Mouse (Mus musculus) heart, adult 11 months (tissue): ENCODE data around the gene Jmjd8.
A peak's percentile ranks its signal among the peaks of the same experiment; 100 is the strongest.

Experiments
- DNase-seq: peaks from one replicate; pipeline ENCODE4 v3.0.0; 2022

The Jmjd8 gene

DNA sequence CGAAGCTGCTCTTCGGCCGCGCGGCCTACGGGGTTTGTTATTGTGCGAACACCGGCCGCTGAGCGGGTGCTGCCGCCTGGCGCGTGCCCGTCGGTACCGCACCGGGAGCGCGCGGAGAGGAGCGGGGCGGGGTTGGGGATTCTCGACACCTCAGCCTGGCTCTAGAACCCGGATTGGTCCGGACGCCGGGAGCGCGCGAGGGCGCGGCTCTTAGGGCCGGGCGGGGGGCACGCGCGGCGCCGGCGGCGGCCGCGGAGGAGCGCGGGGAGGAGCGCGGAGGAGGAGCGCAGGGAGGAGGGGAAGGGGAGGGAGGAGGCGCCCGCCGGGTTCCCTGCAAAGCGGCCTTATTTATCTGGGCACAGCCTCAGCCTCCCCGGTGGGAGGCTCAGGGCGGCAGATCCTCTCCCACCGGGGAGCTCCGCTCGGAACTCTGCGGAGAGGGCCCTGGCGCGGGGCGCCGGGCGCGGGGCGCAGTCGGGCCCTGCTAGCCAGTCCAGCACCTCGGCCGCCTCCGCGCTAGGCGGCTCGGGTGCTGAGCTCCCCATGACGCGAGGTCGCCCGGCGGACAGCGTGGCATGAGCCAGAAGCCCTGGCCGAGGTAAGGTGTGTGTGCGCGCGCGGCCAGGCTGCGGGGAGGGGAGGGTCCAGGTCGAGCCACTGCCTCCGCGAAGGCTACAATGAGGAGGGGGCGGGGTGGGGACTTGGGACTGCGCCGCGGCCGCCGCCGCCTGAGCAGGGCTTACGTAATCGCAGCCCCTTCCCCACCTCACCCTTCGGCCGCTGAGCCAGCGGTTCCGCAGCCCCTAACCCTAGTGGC lies 19.7 kb upstream of the Jmjd8 start, which contains the start of gene Fbxl16:
Fbxl16 (plus strand) TSS at position 297 of the 817 bp plus-strand sequence.
- DNase-seq = peak; percentile 99

DNA sequence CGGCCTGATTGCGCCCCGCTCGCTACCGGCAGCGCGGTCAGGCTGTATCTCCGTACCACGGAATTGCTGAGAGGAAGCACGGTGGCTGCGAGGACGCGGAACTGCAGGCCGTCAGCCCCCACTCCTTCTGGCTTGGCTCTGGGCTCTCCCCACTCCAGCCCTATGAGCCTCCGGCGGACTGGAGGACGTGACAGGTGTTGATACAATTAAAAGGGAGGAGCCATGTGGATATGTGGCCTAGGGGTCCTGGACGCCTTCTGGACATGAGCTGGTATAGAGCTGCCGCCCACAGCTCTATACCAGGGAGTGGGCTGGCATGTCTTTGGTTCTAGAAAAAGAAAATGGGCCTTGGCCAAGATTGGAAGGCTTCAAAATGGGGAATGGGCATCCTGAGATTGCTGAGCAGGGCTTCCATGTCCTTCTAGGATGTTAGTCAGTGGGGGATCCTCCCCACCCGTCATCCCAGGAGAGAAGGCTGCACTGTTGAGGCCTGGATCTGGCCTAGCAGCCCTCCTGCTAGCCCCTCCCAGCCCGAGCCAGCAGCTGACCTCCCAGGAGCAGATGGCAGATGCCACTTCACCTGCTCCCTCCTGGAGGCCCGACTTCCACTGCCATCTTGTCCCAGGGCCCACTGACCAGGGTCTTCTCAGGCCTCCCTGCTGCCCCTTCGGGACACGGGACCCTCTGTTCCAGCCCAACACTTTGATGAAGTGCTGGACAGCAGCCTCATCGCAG lies 18.9 kb upstream of the Jmjd8 start:
- no peak for DNase-seq

DNA sequence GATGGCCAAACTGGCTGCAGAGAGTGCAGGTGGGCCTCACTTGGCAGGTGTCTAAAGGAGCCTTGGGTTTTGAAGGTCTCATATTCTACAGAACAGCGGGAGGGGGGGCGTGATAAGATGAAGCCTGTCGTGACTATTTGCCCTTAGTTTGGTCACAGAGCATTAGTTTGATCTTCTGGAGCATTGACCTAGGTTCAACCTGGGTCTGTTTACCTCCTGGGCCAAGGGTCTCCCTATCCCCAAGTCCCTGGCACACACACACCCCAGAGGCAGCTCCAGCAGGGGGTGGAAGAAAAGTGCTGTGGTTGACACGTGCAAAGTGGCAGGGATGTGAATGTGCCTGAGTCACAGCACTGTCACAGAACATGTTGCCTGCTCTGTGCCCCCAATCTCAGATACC lies 17.8 kb upstream of the Jmjd8 start:
- DNase-seq = no peak

DNA sequence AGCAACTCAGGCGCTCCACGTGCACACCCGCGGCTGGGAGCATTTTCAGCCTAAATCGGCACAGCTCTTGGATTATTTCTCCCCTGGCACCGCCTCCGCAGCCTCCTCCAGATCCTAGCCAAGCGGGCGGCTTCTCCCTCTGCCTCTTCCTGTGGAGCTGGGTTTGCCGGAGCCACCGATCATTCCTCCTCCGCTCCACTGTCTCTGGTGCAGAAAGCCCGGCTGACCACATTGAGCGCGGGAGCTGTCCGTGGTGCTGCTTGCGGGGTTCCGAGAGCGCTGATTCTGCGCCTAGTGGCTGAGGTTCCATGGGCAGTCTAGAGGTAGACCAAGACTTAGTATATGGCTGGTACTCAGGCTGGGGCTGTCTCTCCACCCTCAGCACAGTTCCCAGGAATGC lies 15.2 kb upstream of the Jmjd8 start:
- peak; percentile 91 for DNase-seq

DNA sequence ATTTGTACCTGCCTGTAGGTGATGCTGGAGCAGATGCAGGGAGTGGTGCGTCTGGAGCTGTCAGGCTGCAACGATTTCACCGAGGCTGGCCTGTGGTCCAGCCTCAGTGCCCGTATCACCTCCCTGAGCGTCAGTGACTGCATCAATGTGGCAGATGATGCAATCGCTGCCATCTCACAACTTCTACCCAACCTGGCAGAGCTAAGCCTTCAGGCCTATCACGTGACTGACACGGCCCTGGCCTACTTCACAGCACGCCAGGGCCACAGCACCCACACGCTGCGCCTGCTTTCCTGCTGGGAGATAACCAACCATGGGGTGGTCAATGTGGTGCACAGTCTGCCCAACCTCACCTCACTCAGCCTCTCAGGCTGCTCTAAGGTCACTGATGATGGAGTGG lies 11.0 kb upstream of the Jmjd8 start:
- no peak for DNase-seq

DNA sequence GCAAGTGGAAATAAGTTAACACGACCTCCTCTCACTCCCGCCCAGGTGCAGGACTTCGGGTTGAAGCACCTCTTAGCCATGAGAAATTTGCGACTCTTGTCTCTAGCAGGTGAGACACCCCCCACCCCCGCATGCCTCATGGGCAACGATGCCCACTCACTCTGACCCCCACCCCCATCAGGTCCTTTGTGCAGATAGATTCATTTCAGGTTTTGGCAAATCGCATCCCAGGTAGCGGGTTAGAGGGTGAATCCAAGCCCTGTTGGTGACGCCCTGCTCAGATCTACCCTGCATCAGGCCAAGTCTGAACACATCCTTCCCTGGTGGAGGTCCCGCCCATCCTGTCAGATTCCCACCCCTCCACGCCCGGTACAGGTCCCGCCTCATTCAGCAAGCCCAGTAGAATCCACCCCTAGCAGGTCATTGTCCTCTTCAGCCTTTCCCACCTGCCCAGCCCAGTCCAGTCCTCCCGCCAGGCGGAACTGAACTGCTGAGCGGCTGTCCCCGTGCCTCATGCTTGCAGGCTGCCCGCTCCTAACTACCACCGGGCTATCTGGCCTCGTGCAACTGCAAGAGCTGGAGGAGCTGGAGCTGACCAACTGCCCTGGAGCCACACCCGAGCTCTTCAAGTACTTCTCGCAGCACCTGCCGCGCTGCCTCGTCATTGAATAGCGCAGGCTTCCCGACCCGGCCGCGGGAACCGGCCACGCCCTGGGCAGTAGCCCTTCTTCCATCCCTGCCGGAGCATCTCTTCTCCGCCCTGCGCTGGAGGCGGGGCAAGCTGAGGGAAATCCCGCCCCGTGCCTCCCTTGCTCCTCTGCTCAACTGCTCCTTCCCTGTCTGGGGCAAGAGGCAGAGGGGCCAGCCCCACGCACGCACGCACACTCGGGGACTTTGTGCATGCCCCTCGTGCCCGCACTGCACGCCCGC lies 9.6 kb upstream of the Jmjd8 start:
- DNase-seq = peak; percentile 91

DNA sequence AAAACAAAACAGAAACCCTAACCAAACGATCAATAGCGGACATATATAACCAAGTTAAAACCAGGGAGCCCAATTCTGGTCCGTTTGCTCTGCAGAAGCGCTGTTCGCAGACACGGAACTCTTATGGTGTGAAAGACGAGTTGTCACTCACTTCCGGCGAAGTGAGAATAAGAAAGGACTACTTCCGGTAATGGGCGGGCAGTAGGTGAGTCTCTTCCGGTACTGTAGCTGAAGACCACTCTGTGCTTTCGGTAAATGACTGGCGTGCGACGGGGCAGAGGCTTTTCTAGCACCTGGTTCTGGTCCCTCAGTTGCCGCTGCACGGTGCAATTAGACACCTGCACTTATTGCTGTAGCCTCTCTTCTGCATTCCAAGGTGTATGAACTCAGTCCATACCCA lies 5.2 kb upstream of the Jmjd8 start, which contains the start of gene Wdr24:
Wdr24 (plus strand) TSS at position 176 of the 400 bp plus-strand sequence.
- peak; percentile 96 for DNase-seq

DNA sequence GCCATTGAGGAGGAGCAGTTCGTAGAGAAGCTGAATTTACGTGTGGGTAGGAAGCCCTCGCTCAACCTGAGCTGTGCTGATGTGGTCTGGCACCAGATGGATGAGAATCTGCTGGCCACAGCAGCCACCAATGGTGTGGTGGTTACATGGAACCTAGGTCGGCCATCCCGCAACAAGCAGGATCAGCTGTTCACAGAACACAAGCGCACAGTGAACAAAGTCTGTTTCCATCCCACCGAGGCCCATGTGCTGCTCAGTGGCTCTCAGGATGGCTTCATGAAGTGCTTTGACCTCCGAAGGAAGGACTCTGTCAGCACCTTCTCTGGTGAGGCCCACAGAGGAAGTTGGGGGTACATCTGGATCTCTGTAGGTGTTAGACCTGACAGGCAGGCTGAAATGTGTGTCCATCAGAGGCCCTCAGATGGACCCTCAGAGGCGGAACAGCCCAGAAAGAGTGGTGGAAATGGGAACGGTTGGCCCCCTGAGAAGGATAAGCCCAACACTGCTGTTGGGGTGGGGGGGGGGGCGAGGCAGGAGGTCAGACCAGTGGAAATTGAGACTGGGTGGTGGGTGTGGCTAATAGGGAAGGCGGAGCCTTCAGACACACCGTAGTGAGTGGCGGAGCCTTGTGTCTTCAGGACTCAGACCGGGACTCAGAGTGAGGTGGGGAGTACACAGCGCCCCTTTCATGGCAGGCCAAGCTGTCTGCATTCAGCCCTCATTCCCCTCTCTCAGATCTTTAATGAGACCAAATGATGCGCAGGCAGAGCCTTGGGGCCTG lies 4.1 kb upstream of the Jmjd8 start:
- peak; percentile 91 for DNase-seq

DNA sequence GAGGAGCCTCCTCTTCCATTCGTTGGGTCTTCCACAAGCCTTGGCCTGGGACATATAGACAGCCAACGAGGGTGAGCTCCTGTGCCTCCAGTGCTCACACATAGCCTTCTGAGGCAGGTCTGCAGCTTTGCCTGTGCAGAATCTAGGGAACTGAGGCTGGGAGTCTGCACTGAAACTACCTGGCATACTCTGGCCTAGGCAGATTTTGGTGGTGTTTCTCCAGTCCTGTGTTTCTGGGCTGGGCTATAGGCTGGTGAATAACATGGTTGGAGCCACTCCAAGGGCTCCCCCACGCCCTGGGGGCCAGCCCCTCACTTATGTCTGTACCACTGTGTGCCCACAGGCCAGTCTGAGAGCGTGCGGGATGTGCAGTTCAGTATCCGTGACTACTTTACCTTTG lies 3.4 kb upstream of the Jmjd8 start:
- peak; percentile 91 for DNase-seq

DNA sequence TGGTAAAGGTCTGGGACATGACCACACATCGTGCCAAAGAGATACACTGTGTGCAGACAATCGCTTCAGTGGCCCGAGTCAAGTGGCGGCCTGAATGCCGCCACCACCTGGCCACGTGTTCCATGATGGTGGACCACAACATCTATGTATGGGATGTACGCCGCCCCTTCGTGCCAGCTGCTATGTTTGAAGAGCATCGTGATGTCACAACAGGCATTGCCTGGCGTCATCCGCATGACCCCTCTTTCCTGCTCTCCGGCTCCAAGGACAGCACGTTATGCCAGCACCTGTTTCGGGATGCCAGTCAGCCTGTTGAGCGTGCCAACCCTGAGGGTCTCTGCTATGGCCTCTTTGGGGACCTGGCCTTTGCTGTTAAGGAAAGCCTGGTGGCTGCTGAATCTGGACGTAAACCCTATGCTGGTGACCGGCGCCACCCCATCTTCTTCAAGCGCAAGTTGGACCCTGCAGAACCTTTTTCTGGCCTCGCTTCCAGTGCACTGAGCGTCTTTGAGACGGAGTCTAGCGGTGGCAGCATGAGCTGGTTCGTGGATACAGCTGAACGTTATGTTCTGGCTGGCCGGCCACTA lies 2.6 kb upstream of the Jmjd8 start:
- DNase-seq = peak; percentile 92

DNA sequence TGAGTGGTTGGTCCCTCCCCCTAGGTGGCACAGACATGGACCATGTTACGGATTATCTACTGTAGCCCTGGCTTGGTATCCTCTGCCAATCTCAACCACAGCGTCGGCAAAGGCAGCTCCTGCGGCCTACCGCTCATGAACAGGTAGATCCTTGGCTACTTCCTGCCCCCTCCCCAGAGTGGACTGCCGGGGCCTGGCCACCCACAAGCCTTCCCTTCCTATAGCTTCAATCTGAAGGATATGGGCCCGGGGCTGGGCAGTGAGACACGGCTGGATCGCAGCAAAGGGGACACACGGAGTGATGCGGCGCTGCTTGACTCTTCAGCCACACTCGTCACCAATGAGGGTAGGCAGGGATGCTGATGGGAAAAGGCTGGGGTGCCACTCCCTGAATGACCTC lies 1.7 kb upstream of the Jmjd8 start:
- peak; percentile 91 for DNase-seq

DNA sequence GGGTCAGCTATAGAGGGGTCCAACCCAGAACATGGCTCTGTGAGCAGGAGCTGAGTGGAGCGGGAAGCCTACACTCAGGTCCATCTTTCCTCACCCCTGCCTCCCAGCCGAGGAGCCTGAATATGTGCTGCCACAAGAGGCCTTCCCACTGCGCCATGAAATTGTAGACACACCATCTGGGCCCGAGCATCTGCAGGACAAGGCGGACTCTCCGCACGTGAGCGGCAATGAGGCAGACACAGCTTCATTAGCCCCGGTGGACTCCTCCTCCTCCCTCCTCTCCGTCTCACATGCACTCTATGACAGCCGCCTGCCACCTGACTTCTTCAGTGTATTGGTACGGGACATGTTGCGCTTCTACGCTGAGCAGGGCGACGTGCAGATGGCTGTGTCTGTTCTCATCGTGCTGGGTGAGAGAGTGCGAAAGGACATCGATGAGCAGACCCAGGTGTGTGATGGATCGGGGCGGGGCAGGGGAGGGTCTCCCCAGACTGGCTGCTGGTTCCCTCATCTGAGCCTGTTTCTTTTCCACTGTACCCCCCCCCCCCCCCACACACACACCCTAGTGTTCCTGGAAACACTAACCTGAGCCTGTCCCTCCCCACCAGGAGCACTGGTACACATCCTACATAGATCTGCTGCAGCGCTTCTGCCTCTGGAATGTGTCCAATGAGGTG lies 983 bp upstream of the Jmjd8 start:
- peak; percentile 95 for DNase-seq

DNA sequence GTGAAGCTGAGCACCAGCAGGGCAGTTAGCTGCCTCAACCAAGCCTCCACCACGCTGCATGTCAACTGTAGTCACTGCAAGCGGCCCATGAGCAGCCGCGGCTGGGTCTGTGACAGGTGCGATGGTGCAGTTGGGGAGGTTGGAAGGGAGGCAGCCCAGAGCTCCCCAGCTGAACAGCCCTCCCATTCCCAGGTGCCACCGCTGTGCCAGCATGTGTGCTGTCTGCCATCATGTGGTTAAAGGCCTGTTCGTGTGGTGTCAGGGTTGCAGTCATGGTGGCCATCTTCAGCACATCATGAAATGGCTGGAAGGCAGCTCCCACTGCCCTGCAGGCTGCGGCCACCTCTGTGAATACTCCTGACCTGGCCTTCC lies 458 bp upstream of the Jmjd8 start:
- DNase-seq = no peak

DNA sequence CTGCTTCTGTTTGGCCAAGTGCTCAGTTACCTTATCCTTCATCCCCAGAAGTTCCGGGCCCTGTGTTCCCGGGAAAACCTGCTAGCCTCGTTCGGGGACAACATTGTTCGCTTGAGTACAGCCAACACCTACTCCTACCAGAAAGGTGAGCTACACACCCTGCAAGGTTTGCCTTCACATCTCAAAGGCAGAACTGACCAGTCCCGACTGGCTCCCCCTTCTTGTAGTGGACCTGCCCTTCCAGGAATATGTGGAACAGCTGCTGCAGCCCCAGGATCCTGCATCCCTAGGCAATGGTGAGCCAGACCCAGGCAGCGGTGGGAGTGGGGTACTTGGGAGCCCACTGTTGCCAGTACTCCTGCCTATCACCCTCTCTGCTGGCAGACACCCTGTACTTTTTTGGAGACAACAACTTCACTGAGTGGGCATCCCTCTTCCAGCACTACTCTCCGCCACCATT lies 921 bp downstream of the Jmjd8 start:
- peak; percentile 94 for DNase-seq

DNA sequence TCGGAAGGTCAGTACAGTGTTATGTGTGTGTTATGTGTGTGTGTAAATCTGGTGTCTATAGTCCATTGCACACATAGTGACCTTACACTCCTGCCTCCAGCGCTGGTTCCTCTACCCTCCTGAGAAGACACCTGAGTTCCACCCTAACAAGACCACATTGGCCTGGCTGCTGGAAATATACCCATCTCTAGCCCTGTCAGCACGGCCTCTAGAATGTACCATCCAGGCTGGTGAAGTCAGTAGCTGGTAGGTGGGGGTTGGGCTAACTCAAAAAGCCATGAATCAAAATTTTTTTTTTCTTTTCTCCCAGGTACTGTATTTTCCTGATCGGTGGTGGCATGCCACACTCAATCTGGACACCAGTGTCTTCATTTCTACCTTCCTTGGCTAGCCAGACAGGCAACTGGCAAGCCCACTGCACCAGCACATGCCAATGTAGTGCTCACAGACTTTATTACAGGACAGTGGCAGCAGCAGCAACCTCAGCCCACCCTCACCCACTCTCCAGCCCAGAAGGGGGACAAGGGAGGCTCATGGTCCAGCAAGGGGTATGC lies 1.6 kb downstream of the Jmjd8 start:
- DNase-seq = peak; percentile 92

DNA sequence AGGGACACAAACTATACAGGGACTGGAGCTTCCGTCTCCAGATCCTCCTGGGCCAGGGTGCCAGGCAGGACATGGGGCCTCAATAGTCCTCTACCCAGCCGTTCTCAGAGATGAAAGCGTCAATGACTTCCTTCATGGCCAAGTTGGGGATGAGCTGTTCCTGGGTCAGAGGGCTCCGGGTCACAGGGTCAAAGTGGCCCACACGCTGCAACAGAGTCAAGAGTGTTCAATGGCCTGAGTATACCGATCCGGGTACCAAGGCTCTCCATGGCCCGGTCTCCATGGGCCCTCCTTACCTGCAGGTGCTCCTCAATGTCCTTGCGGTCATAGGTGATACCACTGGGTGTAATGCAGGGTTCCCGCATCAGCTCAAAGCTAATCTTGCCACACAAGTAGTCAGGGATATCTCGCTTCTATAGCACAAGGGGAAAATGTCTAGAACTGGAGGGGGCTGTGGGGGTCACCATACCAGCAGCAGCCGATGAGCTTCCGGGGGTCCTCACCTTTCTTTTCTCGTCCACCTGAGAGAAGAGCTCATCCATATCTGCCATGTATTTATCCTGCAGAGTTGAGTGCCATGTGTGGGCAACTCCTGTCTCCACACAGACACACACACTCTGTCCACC lies 2.3 kb downstream of the Jmjd8 start:
- DNase-seq = peak; percentile 95

DNA sequence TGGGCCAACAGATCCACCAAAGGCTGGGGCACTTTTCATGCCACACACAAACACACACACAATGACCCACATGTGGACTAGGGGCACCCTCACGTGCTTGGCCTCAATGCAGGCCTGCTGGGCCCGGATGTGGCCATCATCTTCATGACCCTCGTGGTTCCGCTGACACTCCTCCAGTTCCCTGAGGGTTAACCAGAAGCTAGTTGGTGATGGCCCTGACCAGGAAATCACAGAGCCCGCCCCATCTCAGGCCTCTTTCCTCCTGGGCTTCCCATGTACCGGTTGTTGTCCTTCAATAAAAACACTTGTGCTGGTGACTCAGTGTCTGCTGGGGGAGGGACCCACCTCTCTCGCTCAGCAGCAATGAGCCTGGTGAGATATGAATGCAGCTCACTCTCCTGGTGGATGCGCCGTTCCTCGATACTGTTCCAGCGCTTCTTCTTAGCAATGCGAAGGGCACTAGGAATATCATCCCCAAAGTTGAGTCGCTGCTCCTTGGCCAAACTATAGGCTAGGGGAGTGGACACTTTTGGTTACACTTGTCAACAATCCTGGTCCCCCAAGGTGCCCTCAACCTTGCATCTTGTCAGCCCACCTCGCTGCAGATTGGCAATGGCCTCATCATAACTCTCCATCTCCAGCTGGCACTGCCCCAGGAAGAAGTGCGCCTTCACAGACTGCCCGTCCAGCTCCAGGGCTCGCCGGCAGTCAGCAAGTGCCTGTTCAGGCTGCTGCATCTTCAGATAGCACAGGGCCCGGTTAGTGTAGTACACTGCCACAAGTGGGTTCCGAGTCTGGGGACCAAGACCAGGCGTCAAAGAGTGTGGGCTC lies 3.0 kb downstream of the Jmjd8 start:
- DNase-seq = peak; percentile 96

DNA sequence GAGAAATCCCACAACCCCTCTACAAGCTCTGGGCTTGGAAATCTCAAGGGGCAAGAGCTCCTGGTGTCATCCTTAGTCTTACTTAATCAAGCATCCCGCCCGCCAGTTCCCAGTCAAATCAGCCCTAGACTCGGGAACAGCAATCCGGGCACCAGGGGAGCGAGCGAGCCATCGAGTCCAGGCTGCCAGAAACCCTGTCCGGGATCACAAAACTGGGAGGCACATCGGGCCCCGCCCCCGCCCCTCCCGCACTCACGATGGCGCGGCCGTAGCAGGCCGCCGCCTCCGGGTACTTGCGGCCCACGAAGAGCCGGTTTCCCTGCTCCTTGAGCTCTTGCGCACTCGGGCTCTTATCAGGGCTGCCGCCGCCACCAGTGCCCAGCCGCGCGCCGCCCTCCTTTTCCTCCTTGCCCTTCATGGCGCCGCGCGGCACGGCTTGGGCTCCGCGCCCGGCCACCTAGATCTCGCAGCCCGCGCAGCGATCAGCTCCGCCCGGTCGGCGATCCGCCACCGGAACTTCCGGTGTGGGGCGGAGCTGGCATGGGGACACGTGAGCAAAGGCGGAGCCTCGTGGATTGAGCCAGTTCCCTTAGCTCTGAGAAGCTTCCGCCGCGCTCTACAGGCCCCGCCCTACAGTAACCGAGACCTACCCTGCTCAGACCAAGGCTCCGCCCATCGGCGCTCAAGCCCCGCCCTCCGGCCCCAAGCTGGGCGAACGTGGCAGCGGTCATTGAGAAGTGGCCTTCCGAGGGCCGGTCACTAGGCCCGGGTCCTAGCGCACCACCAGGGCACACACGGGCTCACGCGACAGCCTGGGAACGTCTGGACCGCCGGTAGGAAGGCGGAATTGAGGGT lies 4.0 kb downstream of the Jmjd8 start:
- peak; percentile 100 for DNase-seq
